Mouse (Mus musculus) stomach, postnatal 0 days (tissue): ENCODE results near the gene Cbln4. TPM values are rescaled to one million over a fixed set of nuclear protein-coding genes. Genes with fewer than 3 reads are reported as not detected.

Source experiments
- ATAC-seq: fragments of 200-750 bp; cut with Nextera tagmentation; 2 replicates; pipeline ENCODE4 v1.8.0; 2017; ENCODE audit not compliant: low FRiP score, low TSS enrichment
- DNase-seq: peaks from one replicate; pipeline ENCODE4 v3.0.0-alpha.2; 2016; ENCODE audit warnings: low spot score
- H3K27ac ChIP-seq: fragments of 300-500 bp; sonication (generic); replicated peaks from 2 replicates; pipeline ENCODE4 v1.5.1; 2014; ENCODE audit warnings: mild to moderate bottlenecking, control low read depth
- H3K27me3 ChIP-seq: fragments of 300-500 bp; sonication (generic); 2 replicates; pipeline ENCODE4 v1.6.1; 2014; ENCODE audit warnings: low read length; ENCODE audit not compliant: control insufficient read depth, insufficient read depth
- H3K36me3 ChIP-seq: fragments of 300-500 bp; sonication (generic); 2 replicates; pipeline ENCODE4 v1.6.1; 2014; ENCODE audit warnings: low read length, mixed read lengths; ENCODE audit not compliant: control insufficient read depth, insufficient read depth
- H3K4me1 ChIP-seq: fragments of 300-500 bp; sonication (generic); replicated peaks from 2 replicates; pipeline ENCODE4 v1.6.1; 2014; ENCODE audit warnings: antibody characterized with exemption; ENCODE audit not compliant: control insufficient read depth, insufficient read depth
- H3K4me2 ChIP-seq: fragments of 300-500 bp; sonication (generic); replicated peaks from 2 replicates; pipeline ENCODE4 v1.6.1; 2014; ENCODE audit warnings: low read depth, mild to moderate bottlenecking, control low read depth, moderate library complexity
- H3K4me3 ChIP-seq: fragments of 300-500 bp; sonication (generic); 2 replicates; pipeline ENCODE4 v1.5.1; 2014; ENCODE audit warnings: low read depth, low read length, control low read depth
- H3K9ac ChIP-seq: fragments of 300-500 bp; sonication (generic); 2 replicates; pipeline ENCODE4 v1.6.1; 2014; ENCODE audit warnings: mild to moderate bottlenecking, low read length, control low read depth, mixed read lengths
- H3K9me3 ChIP-seq: fragments of 300-500 bp; sonication (generic); 2 replicates; pipeline ENCODE4 v1.6.1; 2016; ENCODE audit warnings: low read length; ENCODE audit not compliant: control insufficient read depth
- CTCF ChIP-seq: IDR thresholded peaks from 2 replicates; pipeline ENCODE4 v1.5.1; 2016; ENCODE audit warnings: antibody characterized with exemption, low read depth, mild to moderate bottlenecking, moderate library complexity
- EP300 ChIP-seq: optimal IDR thresholded peaks from 2 replicates; pipeline ENCODE3; 2016; ENCODE audit warnings: antibody characterized with exemption
- WGBS: fragments of 180-500 bp; shearing (Covaris S2); extraction: QIAGEN DNeasy Blood & Tissue Kit; methylation state at CpG from one replicate; pipeline ENCODE4 v1.1.7; 2014; 5-methylcytosine and 5-hydroxymethylcytosine counted together
- polyA plus RNA-seq: library from polyadenylated mRNA; unstranded; fragments of >200 nt; fragmentation: Nextera tagmentation; extraction: Ambion mirVana; gene quantifications from 2 replicates; pipeline ENCODE4 v1.2.1, GENCODE M21; 2015

Gene Cbln4
- polyA plus RNA-seq, 1 experiment from 2014 or later, result 0.30 TPM

- no peaks in the 10 kb centered on the region for H3K36me3 ChIP-seq
- no peaks in the 10 kb centered on the region for H3K9me3 ChIP-seq
- ATAC-seq, result no peak
- no peak overlapping the region for H3K9ac ChIP-seq
- no peak overlapping the region for H3K27ac ChIP-seq
- H3K27me3 ChIP-seq, result no peaks in the 10 kb centered on the region
- no peak for DNase-seq
- no peak overlapping the region for H3K4me3 ChIP-seq
- H3K4me2 ChIP-seq, result no peak overlapping the region
- TF ChIP-seq EP300 (no peak), CTCF (no peak)
- H3K4me1 ChIP-seq, result no peaks in the 10 kb centered on the region
- 70% methylated on average over 12 of the region's 12 CpGs for WGBS
Observed at GRCm38 (mm10) chr2:172025459-172026130, 17.7 kb downstream of the Cbln4 start.

GRCm38 (mm10) chr2:172006726-172007125, 36.5 kb downstream of the Cbln4 start:
- ATAC-seq (no peak), DNase-seq (no peak)
- no peak for TF ChIP-seq CTCF
- no peak for TF ChIP-seq EP300
- Histone ChIP-seq H3K9me3 (no peaks in the 10 kb centered on the region), H3K4me2 (no peak overlapping the region), H3K4me3 (no peak overlapping the region), H3K9ac (no peak overlapping the region), H3K4me1 (no peaks in the 10 kb centered on the region; the same call in 1 of the 2 replicates), H3K36me3 (no peaks in the 10 kb centered on the region), H3K27ac (no peak overlapping the region), H3K27me3 (no peaks in the 10 kb centered on the region)
- WGBS, result 95% methylated on average over 10 of the region's 10 CpGs

GRCm38 (mm10) chr2:172005970-172006369, 37.3 kb downstream of the Cbln4 start:
- Histone ChIP-seq H3K27ac (no peak overlapping the region), H3K36me3 (no peaks in the 10 kb centered on the region), H3K9me3 (no peaks in the 10 kb centered on the region), H3K4me3 (no peak overlapping the region), H3K4me1 (no peaks in the 10 kb centered on the region; the same call in 1 of the 2 replicates), H3K27me3 (no peaks in the 10 kb centered on the region), H3K4me2 (no peak overlapping the region), H3K9ac (no peak overlapping the region)
- ATAC-seq (no peak; the same call in 1 of the 2 replicates), DNase-seq (peak; percentile 24)
- no peak for TF ChIP-seq EP300
- no peak for TF ChIP-seq CTCF
- whole genome bisulfite sequencing, result 5% methylated on average over 7 of the region's 7 CpGs

GRCm38 (mm10) chr2:172004029-172004984, 39.0 kb downstream of the Cbln4 start:
- ATAC-seq, result no peak

GRCm38 (mm10) chr2:171996979-171997686, 46.1 kb downstream of the Cbln4 start:
- whole genome bisulfite sequencing, result 31% methylated on average over 6 of the region's 6 CpGs
- TF ChIP-seq CTCF (no peak), EP300 (no peak)
- Histone ChIP-seq H3K4me1 (no peaks in the 10 kb centered on the region), H3K27ac (no peak overlapping the region), H3K36me3 (no peaks in the 10 kb centered on the region), H3K4me2 (no peak overlapping the region), H3K27me3 (no peaks in the 10 kb centered on the region), H3K9ac (no peak overlapping the region), H3K9me3 (no peaks in the 10 kb centered on the region), H3K4me3 (no peak overlapping the region)
- DNase-seq (peak; percentile 38), ATAC-seq (no peak)

More at GRCm38 (mm10) chr2:172004029-172004984, 39.0 kb downstream of the Cbln4 start:
- DNase-seq, result no peak
- no peak overlapping the region for H3K4me3 ChIP-seq
- H3K4me1 ChIP-seq, result no peaks in the 10 kb centered on the region; the same call in 1 of the 2 replicates
- H3K27me3 ChIP-seq, result no peaks in the 10 kb centered on the region
- H3K36me3 ChIP-seq, result no peaks in the 10 kb centered on the region
- H3K4me2 ChIP-seq, result no peak overlapping the region
- TF ChIP-seq CTCF, result no peak
- no peak for TF ChIP-seq EP300
- no peak overlapping the region for H3K27ac ChIP-seq
- H3K9me3 ChIP-seq, result no peaks in the 10 kb centered on the region
- H3K9ac ChIP-seq, result no peak overlapping the region
- 33% methylated on average over 21 of the region's 21 CpGs for WGBS
